Mouse (Mus musculus) cerebral cortex, adult 2 months (tissue): ENCODE results near the gene Psmb7.

Source experiments
- WGBS: fragments of 180-500 bp; shearing (Covaris S2); methylation state at CpG from one replicate; pipeline ENCODE4 v1.1.7; 2018; 5-methylcytosine and 5-hydroxymethylcytosine counted together

Psmb7 gene

GRCm38 (mm10) chr2:38541570-38541969 is 102.3 kb downstream of the Psmb7 start:
- WGBS = 79% methylated on average over 1 of the region's 1 CpGs

DNA sequence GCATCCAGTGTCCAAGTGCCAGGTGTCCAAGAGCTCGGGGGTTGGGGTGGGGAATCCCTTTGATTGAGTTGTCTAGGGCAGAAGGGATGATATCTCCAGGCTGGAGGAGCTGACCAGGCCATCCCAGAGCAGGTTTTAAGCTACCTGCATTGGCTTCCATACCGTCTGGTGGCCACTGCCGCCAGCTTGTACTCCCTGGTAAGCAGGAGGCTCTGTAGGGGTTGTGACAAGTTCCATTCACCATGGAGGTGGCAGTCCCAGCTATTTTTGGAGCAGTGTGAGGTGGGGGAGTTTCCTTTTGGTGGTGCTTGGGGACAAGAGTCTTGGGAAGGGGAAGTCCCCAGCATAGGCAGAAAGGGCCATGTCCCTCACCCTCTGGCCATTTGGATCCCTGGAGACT is 102.8 kb downstream of the Psmb7 start:
- whole genome bisulfite sequencing = 75% methylated on average over 3 of the region's 3 CpGs

GRCm38 (mm10) chr2:38540666-38541065 is 103.2 kb downstream of the Psmb7 start:
- 84% methylated on average over 6 of the region's 6 CpGs for whole genome bisulfite sequencing

DNA sequence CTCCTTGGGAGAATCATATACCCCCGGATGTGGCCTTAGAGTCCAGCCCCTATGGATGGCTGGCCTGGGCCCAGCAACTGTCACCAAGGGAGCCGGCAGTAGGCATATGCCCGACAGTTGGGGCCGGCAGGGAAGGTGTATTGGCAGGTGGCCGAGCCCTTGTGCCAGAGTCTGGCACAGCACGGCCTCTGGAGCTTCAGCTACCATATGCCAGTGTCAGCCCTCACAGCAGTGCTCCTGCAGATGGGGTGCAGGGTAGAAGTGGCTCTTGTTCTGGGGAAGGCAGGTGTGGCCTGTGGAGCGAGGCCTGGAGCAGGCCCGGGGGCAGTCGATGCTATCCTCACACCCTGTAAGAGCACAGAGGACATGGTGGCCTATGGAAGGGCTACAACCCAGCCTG is 104.2 kb downstream of the Psmb7 start:
- 72% methylated on average over 9 of the region's 9 CpGs for WGBS
